Mouse (Mus musculus) layer of hippocampus, adult 9-10 months (tissue): Measurements from ENCODE around the gene Ralgapa2.
"Not testable (repeated sequence)": the region's sequence is repeated elsewhere in the genome, so short reads cannot be mapped to it uniquely, and the experiment has no call there.

Experiments used
- DNase-seq: peaks from one replicate; pipeline ENCODE4 v3.0.0; 2022; ENCODE audit warnings: low spot score

The Ralgapa2 gene

GRCm38 (mm10) chr2:146498298-146498697 is 13.8 kb downstream of the Ralgapa2 start:
- no peak for DNase-seq

- DNase-seq: no peak
Measured at GRCm38 (mm10) chr2:146496995-146497394, 15.1 kb downstream of the Ralgapa2 start.

DNA sequence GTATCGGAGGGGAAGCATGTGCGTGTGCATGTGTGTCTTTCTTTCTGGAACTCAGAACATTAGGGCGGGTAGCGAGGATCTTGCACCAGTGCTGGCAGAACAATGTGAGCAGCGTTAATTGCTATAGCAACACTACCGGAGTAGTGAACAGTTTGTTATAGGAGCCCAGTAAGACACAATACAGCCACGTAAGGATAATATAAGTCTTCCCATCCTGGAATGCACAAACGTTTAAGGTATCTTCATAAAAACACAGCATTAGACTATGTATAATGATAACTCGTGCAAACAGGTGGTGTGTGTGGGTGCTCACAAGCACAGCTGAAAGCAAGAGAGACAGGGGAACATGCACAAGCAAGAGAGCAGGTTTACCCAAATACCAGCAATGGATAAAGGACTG is 16.4 kb downstream of the Ralgapa2 start:
- peak; percentile 37 for DNase-seq

GRCm38 (mm10) chr2:146493354-146493946 is 18.7 kb downstream of the Ralgapa2 start:
- no peak for DNase-seq

DNA sequence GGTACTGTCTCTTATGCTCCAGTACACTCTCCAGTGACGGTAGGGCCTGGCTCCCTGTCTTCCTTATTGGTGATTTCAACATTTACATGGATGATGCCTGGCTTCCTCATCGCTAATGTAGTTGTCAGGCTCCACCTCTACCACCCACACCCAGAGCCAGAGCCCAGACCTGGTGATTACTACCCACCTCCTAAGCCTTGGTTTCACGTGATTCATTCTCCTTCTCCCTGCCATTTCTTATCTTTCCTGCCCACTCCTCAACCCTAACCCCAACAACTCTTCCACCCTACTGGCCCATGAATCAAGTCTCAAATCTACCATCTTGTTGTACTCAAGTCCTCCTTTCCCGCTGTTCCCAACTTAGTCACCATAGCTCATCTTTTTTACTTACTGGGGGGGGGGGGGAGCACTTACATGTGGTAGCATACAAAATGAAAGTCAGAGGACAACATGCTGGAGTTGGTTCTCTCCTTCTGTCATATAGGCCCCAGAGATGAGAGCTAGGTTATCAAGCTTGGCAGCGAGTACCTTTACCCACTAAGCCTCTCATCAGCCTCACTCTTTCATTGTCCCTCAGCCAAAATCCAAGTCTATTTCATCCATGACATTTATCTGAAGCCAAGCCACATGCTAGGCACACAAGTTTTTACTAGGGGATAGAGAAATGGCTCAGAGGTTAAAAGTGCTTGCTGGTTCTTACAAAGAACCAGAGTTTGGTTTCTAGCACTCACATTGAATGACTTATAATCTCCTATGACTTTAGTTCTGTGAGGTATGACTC is 20.1 kb downstream of the Ralgapa2 start:
- no peak for DNase-seq

GRCm38 (mm10) chr2:146490926-146491325 is 21.2 kb downstream of the Ralgapa2 start:
- no peak for DNase-seq

DNA sequence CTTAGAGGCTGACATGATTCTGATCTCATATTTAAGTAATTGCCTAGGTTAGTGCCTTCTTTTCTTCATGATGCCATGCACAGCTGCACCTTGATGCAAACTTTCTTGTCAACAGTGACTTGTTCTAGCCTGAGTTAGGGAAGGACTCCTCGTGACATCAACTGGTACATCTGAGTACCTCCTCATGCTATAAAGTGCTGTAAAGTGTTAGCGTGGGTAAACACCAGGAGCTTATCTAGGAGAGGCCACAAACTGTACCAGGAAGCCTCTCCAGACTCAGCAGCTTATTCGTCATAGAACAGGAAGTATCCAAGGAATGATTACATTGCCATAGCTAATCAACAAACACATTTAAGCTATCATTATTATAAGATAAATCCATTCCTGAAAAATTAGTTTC is 23.9 kb downstream of the Ralgapa2 start:
- DNase-seq: no peak

- no peak for DNase-seq
Measured at GRCm38 (mm10) chr2:146482859-146483258, 29.3 kb downstream of the Ralgapa2 start.

GRCm38 (mm10) chr2:146477491-146477890 is 34.7 kb downstream of the Ralgapa2 start:
- DNase-seq: no peak

- DNase-seq: no peak
Measured at GRCm38 (mm10) chr2:146476428-146476972, 35.6 kb downstream of the Ralgapa2 start.

- no peak for DNase-seq
Measured at GRCm38 (mm10) chr2:146476001-146476400, 36.1 kb downstream of the Ralgapa2 start.

DNA sequence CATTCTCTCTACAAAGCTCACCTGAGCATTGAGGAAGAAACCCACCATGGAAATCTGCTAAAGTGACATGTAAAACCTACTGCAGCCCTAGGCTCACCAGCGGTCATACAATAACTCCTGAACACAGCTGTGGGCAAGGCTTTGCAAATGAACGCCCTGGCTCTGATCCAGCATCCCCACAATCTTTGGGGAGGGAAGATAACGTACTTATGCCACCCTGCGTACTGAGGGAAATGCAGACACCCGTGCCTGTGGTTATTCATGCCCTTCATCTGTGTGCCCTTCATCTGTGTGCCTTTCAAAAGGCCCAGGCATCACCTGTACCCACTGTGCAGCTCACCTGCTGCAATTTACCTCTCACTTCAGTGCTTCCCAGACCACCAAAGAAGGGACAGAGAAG is 41.2 kb downstream of the Ralgapa2 start:
- DNase-seq: no peak

DNA sequence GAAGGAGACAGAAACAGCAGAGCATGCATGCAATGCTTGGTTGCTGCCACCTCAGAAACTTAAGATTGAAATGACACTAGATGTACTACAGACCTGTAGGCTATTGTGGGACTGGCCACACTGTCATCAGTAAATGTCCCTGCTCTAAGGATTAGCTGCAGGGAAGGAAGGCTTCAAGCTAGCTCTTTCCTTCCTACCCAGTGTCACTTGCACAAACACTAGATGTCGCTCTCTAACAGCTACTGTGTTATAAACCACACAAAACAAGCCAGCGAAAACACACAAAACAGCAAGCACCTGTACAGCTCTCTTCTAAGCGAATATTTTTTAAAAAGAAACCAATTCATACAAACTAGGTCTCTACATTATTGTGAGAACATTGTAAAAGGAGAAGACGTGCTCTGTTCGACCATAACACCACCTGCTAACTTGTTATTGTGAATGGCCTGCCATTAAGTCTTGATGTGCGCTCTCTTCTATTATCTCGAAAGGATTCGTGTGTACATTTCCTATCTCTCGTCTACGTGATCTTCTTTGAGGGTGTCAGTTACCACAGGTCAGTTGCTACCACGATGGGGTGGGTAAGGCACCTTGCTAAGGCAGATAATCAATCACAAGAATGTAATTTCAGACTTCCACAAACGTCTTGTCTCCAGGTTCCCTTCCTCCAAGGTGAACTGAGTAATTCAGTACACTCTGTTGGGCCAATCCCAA is 42.3 kb downstream of the Ralgapa2 start:
- DNase-seq: peak; percentile 42

DNA sequence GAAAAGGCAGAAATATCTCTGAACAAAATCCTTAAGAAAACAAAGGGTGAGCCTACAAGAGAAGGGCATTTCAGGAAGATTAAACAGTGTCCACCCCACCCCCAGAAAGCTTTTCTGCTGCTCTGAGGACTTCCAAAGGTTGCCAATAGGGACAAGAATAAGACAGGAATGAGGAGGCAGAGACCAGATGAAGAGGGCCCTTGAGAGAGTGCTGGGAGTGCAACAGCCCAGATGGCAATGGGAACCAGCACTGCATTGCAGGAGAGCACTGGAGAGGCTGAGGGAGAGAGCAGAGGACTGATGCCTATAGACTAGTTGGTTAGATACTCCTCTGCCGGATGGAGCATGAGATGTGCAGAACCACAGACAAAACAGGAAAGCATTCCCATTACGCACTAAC is 43.2 kb downstream of the Ralgapa2 start:
- DNase-seq: no peak

- no peak for DNase-seq
Measured at GRCm38 (mm10) chr2:146468016-146468415, 44.1 kb downstream of the Ralgapa2 start.

DNA sequence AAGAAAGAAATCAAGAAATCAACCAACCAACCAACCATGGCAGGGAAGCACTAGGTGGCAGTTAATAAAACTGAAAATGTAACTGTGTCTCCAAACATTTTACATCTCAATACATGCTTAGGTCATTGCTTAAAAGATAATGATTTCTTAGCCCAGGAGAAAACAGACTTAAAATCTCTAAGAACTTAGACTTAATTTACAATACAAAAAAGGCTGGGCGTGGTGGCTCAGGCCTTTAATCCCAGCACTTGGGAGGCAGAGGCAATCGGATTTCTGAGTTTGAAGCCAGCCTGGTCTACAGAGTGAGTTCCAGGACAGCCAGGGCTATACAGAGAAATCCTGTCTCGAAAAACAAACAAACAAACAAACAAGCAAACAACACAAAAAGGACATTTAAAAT is 45.3 kb downstream of the Ralgapa2 start:
- not testable (repeated sequence) for DNase-seq

DNA sequence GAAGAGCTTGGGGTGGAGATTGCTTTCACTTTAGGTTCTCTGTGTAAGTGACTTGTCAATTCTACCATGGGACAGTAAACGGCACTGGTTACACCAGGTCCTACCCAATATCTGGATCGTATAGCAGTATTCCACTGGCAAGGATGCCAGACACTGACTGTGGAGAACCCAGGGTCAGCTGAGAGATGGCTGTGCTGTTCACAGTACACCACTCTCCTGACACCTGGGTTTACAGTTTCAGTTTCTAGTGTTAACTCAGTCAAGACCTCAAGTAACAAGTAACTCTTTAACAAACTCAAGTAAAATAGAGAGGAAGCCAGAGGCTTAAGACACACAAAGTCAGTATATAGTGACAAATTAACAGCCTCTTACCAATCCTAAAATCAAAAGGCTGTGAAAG is 54.6 kb downstream of the Ralgapa2 start:
- no peak for DNase-seq

GRCm38 (mm10) chr2:146456612-146457011 is 55.5 kb downstream of the Ralgapa2 start:
- DNase-seq: no peak

GRCm38 (mm10) chr2:146456062-146456461 is 56.1 kb downstream of the Ralgapa2 start:
- no peak for DNase-seq

DNA sequence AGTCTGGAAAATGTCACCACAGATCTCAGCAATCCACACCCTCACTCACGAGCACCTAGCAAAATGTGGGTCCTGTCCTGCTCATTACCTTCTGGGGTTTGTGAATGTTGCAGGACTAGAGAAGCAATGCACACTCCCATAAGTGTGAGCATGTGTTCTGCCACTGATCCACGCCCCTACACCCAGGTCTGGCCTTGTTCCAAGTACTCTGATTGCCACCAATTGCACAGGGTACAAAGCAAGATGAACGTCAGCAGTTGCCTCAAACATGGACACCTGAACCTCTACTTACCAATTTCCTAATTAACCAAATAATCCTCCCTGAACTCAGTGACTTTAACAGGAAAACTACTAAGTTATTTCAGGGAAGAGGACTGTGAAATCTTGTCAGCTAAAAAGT is 68.1 kb downstream of the Ralgapa2 start:
- no peak for DNase-seq

DNA sequence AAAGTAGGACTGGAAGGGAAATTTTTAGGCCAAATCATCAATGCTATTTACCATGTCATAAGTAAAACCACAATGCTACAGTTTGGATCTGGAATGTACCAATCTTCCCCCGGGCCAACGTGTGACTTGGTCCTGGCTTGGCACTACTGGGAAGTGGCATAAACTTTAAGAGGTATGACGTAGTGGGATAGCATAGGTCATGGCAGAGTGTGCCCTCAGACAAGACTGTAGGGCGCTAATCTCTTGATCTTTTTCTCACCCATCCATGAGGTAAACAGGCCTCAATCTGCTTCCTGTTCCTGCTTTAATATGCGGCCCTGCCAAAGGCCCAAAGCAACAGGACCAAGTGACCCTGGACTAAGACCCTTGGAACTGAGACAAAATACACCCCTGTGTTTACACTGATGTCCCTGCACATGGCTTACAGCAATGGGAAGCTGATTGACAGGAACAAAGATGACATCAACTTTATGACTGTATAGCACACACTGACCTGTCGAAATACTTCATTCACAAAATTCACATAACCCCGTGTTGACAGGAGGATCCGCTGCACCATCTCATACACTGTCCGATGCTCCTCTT is 68.8 kb downstream of the Ralgapa2 start:
- no peak for DNase-seq

DNA sequence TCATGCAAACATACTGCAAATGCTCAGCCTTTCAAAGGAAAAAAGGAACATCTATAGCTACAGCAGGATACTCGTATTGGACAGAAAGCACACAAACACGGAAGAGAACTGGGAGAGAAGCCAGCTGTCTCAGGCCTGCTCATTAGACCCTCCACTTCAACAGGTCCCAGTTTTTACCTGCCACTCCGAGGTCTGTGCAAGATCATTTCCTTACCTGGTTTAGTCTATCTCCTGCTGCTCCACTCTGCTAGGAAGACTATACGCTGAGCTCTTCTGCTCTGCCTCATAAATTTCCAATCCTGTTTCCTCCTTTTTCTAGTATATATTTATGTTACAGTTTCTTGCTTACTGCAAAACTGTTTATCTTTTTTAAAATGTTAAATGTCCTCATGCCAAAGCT is 70.4 kb downstream of the Ralgapa2 start:
- DNase-seq: no peak
